Mouse (Mus musculus): Measurements from ENCODE around the gene Olfr948. TPM values are rescaled to one million over a fixed set of nuclear protein-coding genes. Genes with fewer than 3 reads are reported as not detected.

Gene Olfr948
- not detected for total RNA-seq (2021)
- long read RNA-seq, experiment 1: 0 reads
- long read RNA-seq, experiment 2: 0 reads

- DNase-seq: no peak
These were observed at the start of gene Olfr948 for GRCm38 (mm10) chr9:39325945-39326344. Gene Olfr948 (minus strand): TSS chr9:39326045.

DNA sequence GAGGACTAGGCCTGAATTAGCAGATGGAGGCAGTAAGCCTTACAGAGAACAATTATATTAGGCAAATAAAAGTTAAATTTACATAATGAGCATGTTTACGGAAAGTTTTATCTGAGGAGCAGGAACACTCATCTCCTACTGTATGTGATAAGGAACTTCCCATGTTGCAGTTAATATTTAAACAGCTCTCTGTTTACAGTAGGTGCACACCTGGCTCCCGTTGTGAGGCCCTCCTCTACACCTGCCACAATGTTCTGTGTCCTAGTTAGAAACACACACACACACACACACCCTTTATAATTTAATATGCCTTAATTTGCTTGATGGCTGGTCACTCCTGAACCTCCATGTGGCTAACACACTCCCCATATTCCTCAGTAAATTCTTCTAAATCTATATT is 38.7 kb downstream of the Olfr948 start:
- DNase-seq: no peak

- no peak for DNase-seq
These were observed 49.1 kb downstream of the Olfr948 start, which contains the start of gene Olfr945 for GRCm38 (mm10) chr9:39276718-39277117. Gene Olfr945 (minus strand): TSS chr9:39276818.

Other genes with a start within 250 kb of the Olfr948 start
- not detected for gene Olfr938, start 247.2 kb downstream of the Olfr948 start, total RNA-seq (2021)
- not detected for gene Olfr27, start 197.9 kb downstream of the Olfr948 start, total RNA-seq (2021)
- gene Olfr943, start 159.7 kb downstream of the Olfr948 start, total RNA-seq (2021): not detected
- not detected for gene Olfr944, start 124.1 kb downstream of the Olfr948 start, total RNA-seq (2021)
- not detected for gene Olfr1537, start 76.1 kb downstream of the Olfr948 start, total RNA-seq (2021)
- not detected for gene Olfr945, start 49.2 kb downstream of the Olfr948 start, total RNA-seq (2021)
- gene Olfr951, start 61.4 kb upstream of the Olfr948 start, total RNA-seq (2021): not detected
- not detected for gene Olfr952, start 101.1 kb upstream of the Olfr948 start, total RNA-seq (2021)
- not detected for gene Olfr954, start 130.7 kb upstream of the Olfr948 start, total RNA-seq (2021)
- not detected for gene Olfr955, start 145.9 kb upstream of the Olfr948 start, total RNA-seq (2021)
- not detected for gene Olfr44, start 167.9 kb upstream of the Olfr948 start, total RNA-seq (2021)
- gene Olfr957, start 189.8 kb upstream of the Olfr948 start, total RNA-seq (2021): not detected
- not detected for gene Olfr958, start 228.0 kb upstream of the Olfr948 start, total RNA-seq (2021)
- not detected for gene Olfr959, start 249.5 kb upstream of the Olfr948 start, total RNA-seq (2021)